Mouse (Mus musculus): ENCODE data around the gene Cdc25b.

GRCm38 (mm10) chr2:131213773-131214172 is 27.0 kb downstream of the Cdc25b start:
- no peak for TF ChIP-seq CTCF (conservative IDR thresholded peaks at IDR 0.05; ENCODE audit: low read length)
- TF ChIP-seq NANOG (IDR thresholded peaks at IDR 0.05; ENCODE audit: borderline replicate concordance, low read length) = no peak
- TF ChIP-seq POU5F1 (IDR thresholded peaks at IDR 0.05; ENCODE audit: borderline replicate concordance, low read length) = no peak
